Mouse (Mus musculus): Measurements from ENCODE around the gene Tomm22.
"Not testable (repeated sequence)": the region's sequence is repeated elsewhere in the genome, so short reads cannot be mapped to it uniquely, and the experiment has no call there.

Tomm22 gene

DNA sequence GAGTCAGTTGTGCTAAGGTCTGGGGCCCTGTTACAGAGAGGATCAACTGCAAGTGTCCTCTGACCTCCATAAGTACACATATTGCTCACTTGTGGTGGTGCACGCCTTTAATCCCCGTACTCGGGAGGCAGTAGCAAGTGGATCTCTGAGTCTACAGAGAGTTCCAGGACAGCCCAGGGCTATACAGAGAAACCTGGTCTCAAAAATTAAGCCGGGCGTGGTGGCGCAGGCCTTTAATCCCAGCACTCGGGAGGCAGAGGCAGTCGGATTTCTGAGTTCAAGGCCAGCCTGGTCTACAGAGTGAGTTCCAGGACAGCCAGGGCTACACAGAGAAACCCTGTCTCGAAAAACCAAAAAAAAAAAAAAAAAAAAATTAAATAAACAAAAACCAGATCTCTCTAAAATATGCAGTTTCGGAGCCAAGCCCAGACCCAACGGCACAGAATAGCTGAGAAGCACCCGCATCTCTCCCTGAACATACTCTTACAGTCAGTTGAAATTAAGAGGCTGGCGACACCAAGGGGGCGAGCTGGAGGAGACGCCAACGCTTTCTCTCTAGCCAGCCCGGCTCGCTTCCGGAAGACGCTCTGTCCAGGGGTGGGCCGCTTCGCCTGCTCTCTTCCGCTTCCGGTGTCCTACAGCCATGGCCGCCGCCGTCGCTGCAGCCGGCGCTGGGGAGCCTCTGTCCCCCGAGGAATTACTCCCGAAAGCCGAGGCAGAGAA, at the start of gene Tomm22:
TSS of gene Tomm22 (plus strand) at position 613 of the 723 bp plus-strand sequence.
- DNase-seq (ENCODE audit: low spot score in 2 of 2), result peak; percentile 68 to 82

GRCm38 (mm10) chr15:79630471-79630870, 40.2 kb upstream of the Tomm22 start:
- DNase-seq (ENCODE audit: low spot score in 2 of 2), result no peak

DNA sequence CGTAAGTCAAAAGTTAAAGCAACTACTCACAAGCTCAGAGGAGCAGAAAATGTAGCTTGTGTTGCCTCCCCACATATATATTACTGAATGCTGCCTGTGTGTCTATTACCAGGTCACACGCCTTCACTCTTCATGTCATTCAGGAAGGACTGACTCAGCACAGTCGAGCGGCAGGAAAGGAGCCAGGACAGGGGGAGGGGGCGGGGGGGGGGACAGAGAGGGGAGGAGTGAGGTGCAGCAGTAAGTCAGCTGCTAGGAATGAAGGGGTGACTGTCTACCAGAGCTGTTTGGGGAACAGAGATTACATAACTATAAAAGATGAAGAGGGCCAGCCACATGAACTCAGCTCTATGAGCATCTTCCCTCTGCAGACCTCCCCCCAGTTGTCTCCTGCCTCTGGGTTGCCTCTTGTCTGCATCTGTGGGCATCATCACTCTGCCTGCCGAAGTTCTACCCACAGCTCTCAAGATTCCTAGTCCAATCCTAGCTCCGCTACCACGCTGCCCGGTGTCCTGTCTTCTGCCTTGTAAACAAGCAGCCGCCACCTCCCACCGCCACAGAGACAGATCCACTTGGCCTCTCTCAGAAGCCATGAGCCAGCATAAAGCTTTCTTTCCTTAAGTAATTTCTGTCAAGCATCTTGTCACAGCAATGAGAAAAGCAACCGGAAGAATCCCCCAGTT, 29.4 kb upstream of the Tomm22 start:
- DNase-seq (ENCODE audit: low spot score in 2 of 2), result no peak

DNA sequence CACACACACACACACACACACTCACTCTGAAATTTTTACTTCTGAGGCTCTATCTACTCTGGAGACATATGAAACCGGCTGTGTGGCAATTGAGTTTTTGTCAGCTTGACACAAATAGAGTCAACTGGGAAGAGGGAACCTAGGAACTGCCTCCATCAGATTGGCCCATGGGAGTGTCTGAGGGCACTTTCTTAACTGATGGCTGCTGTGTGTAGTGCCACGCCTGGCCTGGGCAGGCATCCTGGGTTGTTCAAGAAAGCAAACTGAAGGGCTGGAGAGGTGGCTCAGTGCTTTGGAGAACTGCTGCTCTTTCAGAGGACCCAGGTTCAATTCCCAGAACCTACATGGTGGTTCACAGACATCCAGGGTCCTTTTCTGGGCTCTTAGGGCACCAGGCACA, 25.2 kb upstream of the Tomm22 start:
- DNase-seq (ENCODE audit: low spot score in 2 of 2), result no peak

GRCm38 (mm10) chr15:79648130-79648529, 22.5 kb upstream of the Tomm22 start:
- DNase-seq (ENCODE audit: low spot score in 2 of 2), result no peak

DNA sequence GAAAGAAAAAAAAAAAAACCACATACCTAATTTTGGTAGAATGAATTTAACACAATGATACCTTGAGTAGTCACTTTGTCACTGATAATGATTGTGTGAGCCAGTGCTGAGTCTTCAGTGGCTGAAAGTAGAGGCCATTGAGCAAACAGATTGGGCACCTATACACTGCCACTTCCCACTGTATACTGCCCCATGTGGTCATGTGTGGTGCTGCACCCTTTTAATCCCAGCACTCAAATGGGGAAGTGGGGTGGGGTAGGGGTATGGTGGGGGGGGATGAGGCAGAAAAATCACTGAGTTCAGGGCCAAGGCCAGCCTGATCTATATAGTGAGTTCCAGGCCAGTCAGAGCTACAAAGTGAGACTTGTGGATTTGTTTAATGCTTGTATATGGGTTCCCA, 20.1 kb upstream of the Tomm22 start:
- no peak for DNase-seq (ENCODE audit: low spot score in 2 of 2)

DNA sequence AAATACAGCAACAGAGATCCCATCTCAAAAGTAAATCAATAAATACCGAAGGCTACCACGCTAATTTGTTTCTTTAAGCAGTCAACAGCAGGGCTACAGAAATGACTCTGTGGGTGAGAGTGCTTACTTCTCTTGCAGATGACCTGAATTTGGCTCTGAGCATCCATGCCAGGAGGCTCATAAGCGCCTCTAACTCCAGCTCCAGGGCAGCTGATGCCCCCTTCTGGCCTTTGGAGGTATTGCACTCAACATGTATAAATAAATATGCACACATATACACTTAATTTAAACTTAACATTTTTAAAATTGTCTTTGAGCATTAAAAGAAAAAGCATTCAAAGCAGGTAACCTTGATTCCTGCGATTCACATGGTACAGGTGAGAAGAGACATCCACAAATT, 19.2 kb upstream of the Tomm22 start:
- DNase-seq (ENCODE audit: low spot score in 2 of 2), result no peak

GRCm38 (mm10) chr15:79656451-79656850, 14.2 kb upstream of the Tomm22 start:
- DNase-seq (ENCODE audit: low spot score in 2 of 2), result no peak

DNA sequence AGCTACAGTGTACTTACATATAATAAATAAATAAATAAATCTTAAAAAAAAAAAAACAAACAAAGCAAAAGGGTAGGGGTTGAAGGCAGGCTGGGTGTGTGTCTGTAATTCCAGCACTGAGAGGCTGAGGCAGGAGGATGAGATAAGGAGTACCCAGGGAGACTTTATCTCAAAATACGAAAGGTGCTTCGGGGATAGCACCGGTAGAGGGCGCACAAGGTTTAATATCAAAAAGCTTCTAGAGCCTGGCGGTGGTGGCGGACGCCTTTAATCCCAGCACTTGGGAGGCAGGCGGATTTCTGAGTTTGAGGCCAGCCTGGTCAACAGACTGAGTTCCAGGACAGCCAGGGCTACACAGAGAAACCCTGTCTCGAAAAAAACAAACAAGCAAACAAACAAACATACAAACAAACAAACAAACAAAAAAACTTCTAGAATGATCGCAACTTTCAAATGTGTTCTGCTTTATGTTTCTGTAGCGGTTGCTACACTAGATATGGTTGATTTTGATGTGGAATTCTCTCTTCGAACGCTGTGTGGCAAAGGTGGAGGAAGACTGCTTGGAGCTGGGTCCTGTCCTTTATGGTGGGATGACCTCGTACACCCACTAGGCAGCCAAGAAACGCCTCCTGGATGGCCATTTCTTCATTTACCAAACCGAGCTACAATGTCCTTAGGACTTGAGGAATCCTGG, 12.7 kb upstream of the Tomm22 start:
- peak; percentile 64 to 73 for DNase-seq (ENCODE audit: low spot score in 2 of 2)

DNA sequence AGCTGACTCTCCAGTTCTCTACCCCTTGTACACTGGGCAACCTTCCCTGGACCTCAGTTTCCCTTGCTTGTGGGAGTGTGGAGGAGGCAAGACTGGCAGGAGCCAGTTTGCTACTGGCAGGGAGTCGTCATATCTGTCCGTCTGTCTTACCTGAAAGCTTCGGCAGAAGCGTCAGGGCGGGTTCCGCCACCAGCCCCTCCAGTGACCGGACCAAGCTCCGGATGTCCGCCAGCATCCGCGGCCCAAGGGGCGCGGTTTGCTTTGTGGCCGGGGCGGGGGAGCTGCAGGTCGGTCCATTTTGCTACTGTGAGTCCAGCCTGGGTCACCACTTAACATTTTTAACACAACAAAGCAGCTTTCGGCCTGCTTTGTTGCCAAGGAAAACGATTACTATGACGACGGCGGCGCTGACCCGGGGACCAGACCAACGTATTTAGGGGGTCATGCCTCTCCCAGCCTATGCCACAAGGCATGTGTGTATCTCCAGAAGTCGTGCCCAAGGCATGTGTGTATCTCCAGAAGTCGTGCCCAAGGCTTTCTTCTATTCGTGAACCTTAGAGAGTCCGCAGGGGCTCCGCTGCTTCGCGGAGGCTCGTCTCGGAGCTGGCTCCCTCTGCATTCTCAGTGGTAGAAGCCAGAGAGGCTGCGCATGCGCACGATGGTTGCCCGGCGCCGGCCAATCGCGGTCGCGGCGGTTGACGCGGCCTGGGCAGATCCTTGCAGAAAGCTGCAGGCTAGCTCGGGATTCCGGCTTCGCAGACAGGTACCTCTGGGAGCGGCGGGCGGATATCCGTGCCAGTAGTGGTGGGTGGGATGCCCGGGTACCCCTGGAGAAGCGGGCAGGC, 11.9 kb upstream of the Tomm22 start, which contains the start of the genes Fam227a and Cby1:
TSS of gene Fam227a (minus strand) at position 426 of the 845 bp plus-strand sequence.
TSS of gene Cby1 (plus strand) at position 669 of the 845 bp plus-strand sequence.
- DNase-seq (ENCODE audit: low spot score in 2 of 2), result peak; percentile 91 to 92

- no peak for DNase-seq (ENCODE audit: low spot score in 2 of 2)
These were observed 8.8 kb upstream of the Tomm22 start for GRCm38 (mm10) chr15:79661852-79662251.

DNA sequence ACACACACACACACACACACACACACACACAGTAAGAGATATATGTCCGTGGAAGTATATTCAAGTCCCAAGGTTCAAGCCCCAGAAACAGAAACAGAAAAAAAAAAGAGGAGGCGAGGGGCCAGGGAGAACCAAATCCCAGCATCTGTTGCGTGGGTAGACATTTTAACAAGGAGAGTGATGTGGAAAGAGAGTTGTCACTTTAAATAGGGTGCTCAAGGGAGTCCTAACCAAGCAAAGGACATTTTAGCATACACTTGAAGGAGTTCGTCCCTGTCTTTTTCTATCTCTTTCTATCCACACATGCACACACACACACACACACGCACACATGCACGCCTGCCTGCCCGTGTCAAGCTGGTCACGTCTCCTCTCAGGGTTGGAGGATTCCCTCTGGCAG, 6.0 kb upstream of the Tomm22 start:
- no peak for DNase-seq (ENCODE audit: low spot score in 2 of 2)

DNA sequence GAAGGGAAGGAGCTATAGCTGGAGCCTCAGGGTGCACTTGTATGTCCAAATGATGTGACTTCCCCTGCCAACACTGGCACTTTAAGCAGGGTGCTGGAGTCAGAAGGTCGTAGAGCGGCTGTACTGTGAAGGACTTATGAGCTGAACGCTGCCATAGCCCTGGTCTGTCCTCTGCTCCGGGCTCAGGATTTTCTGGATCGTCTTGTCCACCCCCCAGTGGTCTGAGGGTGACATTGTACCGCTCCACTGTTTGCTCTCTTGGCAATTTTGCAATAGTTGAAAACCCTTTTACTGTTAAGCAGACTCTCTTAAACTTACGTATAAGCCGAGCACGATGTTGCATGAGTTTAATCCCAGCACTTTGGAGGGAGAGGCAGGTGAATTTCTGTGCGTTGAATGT, 1.5 kb upstream of the Tomm22 start:
- no peak for DNase-seq (ENCODE audit: low spot score in 2 of 2)

DNA sequence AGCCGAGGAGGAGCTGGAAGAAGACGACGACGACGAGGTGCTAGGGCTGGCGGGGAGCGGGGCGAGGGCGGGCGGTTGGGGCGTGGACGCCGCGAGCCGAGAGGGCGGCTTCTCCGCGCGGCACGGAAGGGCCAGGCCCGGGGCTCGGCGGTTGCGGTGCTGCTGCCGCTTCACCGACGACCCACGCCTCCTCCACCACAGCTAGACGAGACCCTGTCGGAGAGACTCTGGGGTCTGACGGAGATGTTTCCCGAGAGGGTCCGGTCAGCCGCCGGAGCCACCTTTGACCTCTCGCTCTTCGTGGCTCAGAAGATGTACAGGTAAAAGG, 275 bp downstream of the Tomm22 start:
- DNase-seq (ENCODE audit: low spot score in 2 of 2), result no peak

- not testable (repeated sequence) for DNase-seq (ENCODE audit: low spot score in 2 of 2)
These were observed 1.2 kb downstream of the Tomm22 start for GRCm38 (mm10) chr15:79671828-79672348.

GRCm38 (mm10) chr15:79677936-79678335, 7.3 kb downstream of the Tomm22 start:
- DNase-seq (ENCODE audit: low spot score in 2 of 2), result no peak

DNA sequence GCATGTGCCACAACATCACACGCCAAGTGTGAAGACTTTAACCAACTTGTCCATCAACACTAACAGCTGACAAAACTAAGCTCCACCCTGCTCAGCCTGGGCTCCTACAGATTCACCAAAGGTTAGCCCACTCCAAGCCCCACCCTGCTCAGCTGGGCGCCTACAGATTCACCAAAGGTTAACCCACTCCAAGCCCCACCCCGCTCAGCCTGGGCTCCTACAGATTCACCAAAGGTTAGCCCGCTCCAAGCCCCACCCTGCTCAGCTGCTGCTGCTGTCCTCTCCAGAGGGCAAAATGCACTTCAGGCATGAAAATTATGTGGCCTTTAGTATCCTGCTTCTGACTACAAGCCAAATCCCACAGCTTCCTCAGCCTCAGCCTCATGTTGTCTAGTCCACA, 11.3 kb downstream of the Tomm22 start:
- no peak for DNase-seq (ENCODE audit: low spot score in 2 of 2)

- DNase-seq (ENCODE audit: low spot score in 2 of 2), result no peak
These were observed 12.5 kb downstream of the Tomm22 start for GRCm38 (mm10) chr15:79683146-79683545.

DNA sequence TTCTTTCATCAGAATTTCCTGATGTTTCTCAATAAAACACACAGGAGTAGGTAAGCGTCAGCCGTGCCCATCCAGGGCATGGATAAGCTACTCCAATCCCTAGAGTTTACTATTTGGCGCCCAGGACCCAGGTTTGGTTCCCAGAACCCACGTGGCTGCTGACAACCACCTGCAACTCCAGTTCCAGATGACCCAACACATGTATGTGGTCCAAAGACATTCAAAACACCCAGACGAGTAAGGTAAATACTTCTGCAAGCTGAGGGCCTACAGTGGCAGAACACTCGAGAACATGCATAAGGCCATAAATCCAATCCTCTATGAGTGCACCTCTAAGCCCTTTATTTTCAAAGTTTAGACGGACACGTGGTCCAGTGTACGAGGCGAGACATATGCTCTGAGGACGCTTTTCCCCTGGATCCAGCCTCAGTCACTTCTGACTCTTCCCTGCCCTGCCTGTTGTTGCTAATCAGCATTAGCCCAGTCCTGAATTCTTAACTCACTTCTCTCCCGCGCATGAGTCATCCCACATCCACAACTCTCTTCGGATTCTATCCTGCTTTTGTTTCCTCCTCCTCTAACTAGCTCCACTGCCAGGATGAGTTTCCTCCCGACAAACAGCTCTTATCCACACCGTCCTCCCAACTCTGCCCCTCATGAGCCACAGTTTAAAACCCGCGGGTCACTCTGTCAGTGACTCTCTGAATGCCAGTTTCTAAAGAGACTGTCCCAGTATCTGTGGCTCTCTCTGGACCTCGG, 13.2 kb downstream of the Tomm22 start:
- peak in 1 of 2 experiments; percentile 25 for DNase-seq (ENCODE audit: low spot score in 2 of 2)

DNA sequence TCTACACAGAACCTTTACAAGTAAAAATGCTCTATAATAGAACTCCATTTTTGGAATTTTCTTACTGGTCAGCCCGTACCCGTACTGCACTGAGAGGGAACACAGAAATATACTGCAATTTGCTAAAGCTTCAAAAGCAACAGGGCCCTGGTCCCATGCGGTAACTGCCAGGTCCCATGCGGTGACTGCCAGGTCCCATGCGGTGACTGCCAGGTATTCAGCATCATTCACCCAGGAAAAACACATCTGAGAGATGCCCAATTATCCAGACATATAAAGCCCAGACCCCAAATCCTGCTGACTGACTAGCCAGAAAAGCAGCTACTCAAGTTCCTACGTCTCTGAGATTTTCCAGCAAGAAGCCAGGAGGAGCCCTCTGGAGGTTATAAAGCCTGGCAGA, 14.0 kb downstream of the Tomm22 start:
- no peak for DNase-seq (ENCODE audit: low spot score in 2 of 2)

DNA sequence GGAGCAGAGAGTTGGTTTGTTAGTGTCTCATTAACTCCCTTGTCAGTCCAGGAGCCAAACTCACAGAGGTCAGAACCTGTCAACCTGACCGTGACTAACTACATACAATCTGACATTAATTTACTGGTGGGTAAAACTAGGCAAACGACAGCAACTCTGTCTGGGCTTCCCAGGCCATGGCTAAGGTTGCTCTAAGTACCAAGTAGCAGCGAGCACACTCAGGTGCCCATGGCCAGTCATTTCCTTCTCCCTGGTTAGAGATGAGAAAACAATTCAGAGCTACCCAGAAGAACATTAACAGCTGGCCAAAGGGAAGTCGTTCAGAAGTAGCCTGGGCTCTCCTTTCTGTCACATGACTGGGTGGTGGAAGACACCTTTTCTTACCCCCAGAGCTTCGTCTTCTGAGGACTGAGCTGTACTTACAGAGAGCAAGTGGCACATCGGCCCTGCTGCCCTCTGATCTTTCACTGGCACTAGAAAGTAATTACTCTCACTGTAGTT, 14.5 kb downstream of the Tomm22 start:
- no peak for DNase-seq (ENCODE audit: low spot score in 2 of 2)
